Mouse (Mus musculus) urinary bladder, postnatal 4 days (tissue): Measurements from ENCODE around the gene Rragd.
"Not testable (repeated sequence)": the region's sequence is repeated elsewhere in the genome, so short reads cannot be mapped to it uniquely, and the experiment has no call there.

ENCODE experiments used
- DNase-seq, 2 experiments: peaks; one replicate each; pipeline ENCODE4 v3.0.0; 2021 to 2022; ENCODE audit warnings: low spot score in 2 of 2

Rragd gene

DNA sequence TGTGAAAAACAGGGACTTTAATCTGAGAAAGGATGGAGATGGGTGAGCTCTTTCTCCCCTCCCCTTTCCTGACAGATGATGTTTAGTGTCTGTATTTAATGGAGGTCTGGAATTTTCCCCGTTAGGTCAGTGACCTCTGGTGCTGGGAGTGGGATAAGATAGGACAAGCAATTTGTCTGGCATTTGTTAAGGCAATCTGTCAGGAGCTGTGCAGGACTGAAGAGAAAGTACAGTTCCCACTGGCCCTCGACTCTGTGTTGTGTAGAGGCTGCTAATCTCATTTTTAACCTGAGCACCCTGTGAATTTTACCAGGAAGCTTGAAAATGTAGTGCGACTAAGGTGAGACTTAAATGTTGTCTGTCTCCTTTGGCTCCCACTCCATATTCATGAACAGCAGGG is 2.8 kb downstream of the Rragd start:
- no peak for DNase-seq

DNA sequence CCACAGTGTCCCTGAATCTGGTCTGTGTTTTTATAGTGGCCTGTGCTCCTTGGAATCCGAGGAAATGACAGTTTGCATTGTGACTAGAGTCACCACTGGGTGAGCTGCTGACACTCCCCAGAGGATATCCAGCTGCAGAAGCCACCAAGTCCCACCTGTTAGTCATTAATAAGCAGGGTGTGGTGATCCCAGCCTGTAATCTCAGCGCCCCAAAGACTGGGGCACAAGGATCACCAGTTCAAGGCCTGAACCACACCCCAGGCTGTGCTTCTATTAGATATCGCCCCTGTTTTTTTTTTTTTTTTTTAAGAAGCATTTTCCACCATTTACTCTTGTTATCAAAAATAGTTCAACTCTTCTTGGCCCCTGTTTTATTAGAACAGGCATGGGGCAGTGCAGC is 4.2 kb downstream of the Rragd start:
- no peak for DNase-seq

GRCm38 (mm10) chr4:32989346-32989745 is 6.5 kb downstream of the Rragd start:
- DNase-seq = no peak

GRCm38 (mm10) chr4:32994168-32994567 is 11.3 kb downstream of the Rragd start:
- DNase-seq = no peak

DNA sequence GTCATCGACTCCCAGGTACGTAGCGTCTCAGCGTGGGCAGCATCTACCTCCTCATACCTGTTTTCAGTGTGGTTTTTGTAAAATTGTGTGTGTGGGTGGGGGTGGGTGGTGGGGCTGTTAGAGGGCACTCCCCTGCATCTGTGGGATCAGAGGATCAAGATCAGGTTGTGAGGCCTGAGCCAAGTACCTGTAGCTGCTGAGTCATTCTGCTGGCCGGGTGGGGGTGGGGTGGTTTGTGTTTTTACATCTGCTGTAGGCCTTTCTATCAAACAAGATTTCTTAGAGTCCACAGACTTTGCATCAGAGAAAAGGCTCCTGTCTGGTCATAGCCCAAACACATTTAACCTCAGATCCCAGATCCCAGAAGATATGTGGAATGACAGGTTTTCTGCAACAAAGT is 13.2 kb downstream of the Rragd start:
- no peak for DNase-seq

- DNase-seq = no peak
Measured at GRCm38 (mm10) chr4:32997571-32997970, 14.7 kb downstream of the Rragd start.

GRCm38 (mm10) chr4:32998996-32999395 is 16.2 kb downstream of the Rragd start:
- DNase-seq = no peak

- no peak for DNase-seq
Measured at GRCm38 (mm10) chr4:33002081-33002480, 19.2 kb downstream of the Rragd start.

- DNase-seq = not testable (repeated sequence)
Measured at GRCm38 (mm10) chr4:33005595-33006470, 23.0 kb downstream of the Rragd start.

GRCm38 (mm10) chr4:33006844-33007243 is 24.0 kb downstream of the Rragd start:
- no peak for DNase-seq

- no peak for DNase-seq
Measured at GRCm38 (mm10) chr4:33007443-33008217, 24.8 kb downstream of the Rragd start.

- no peak for DNase-seq
Measured at GRCm38 (mm10) chr4:33010078-33010477, 27.2 kb downstream of the Rragd start.

DNA sequence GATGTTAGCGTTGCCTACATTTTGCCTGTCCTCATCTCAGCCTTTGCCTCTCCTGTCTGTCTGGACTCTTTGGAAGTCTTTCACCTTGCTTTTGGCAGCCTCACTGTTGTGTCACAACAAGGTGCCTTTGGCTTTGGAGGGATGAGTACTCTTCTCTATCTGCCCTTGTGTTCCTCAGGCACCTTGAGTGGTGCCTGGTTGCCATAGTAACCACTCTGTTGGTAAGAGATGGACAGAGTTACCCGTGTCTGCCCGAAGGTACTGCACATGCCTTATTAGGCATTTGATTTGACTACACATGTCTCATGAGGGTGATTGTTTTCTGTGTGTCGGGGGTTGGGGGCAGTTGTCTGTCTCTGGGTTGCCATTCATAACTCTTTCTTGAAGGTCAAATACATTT is 29.6 kb downstream of the Rragd start:
- no peak for DNase-seq

GRCm38 (mm10) chr4:33018361-33018999 is 35.6 kb downstream of the Rragd start:
- DNase-seq = peak; percentile 62 to 86

DNA sequence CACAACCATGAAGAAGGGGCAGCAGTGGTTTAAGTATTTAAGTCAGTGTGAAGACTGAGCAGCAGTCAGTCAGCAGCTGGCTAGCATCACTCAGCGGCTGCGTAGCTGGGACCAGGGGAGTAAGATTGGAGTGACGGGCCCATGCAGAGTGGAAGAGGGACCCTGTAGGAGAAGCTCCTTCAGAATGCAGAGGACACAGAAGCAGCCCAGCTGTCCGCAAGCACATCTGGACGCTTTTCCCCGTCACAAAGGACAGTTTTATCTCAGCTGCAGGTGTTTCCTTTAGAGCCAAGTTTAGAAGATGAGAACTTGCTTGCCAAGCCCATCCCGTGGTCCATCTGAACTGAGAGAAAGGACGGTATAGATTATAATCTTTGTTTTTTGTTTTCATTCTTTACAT is 41.6 kb downstream of the Rragd start:
- no peak for DNase-seq

DNA sequence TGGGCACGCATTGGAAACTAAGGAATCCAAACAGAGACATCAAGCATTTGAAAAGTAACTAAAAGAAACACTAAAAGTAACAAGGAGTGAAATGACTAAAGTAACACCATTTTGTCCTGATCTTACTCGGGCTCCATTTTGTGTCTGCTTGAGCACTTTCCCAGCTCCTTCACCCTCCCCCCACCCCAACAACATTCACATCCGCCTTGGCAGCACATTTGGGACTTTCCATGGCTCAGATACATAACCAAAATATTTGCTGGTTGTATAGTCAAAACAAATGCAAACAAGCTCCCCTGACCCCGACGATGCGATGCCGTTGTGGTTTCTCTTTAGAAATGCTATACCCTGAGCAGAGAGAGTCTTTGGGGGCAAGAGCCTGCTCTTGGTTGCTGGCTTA is 46.3 kb downstream of the Rragd start:
- no peak for DNase-seq

DNA sequence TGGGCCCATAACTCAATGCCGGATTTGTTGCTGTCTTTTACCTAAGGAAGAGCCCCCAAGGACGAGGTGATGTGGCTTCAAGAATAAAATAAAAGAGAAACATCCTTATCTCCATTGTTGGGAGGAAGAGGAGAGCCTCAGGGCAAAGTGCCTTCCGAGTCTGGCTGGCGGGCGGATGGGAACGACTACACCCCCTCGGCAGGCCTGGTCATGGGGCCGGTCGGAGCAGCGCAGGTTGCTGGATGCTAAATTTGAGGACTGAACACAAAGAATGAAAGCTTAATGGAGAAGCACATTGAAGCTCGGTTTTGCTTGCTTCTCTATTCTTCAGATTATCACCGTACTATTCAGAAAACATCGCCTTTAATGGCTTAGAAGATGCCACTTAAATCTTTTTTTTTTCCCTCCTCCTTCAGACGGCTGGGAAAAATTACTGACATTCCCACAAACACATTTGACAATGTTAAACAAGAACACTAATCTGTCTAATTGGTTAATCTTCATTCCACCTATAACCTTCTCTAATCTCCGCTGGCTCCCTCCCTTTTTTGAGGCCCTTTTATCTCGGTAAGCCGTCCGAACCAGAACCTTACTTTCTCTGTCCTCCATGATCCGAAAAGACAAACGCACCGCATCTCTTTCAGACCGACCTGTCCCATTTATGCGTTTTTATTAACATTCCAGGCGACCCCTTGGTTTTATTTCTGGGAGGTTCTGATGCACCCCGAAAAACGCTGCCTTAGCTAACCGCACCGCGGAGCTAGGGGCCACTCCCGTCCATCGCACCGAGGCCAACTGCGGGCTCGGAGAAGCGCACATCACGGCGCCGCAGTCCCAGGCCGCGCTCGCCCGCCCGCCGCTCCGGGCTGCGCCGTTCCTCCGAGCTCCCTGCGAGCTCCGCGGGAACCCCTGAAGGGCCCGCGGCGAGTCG is 47.7 kb downstream of the Rragd start:
- no peak for DNase-seq

DNA sequence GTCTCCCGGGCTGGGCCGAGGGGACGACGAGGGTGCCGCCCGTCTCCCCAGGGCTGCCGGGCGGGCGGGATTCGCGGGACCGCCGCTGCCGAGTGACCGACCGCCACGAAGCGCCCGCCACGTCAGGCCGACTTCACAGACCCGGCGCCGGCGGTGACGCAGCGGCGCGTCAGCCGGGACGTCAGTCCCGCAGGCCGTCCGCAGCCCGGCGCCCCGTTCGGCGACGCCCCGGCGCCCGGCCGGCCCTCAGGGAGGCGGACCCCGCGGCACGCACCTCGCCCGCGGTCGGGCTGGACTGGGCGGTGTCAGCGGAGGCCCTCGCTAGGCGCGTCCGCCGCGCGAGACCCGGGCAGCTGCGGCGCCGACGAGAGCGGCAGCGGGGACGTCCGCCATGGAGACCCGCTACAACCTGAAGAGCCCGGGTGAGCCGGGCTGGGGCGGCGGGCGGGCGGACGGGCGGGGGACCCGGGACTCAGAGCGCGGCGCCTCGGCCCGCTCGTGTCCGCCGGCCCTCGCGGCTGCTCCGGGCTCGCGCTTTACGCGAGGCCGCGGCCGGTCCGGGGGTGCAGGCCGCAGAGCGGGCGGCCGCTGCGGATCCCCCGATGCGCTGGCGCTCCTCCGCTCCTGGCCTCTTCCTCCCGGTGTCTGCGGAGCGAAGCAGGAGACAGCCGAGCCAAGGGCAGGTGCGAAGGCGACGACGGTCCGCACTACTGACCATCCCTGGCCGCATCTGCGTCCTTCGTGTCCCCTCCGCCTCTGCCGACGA is 48.5 kb downstream of the Rragd start, which contains the start of gene Ube2j1:
Ube2j1 (plus strand) TSS at position 222 of the 766 bp plus-strand sequence.
- peak; percentile 89 for DNase-seq

DNA sequence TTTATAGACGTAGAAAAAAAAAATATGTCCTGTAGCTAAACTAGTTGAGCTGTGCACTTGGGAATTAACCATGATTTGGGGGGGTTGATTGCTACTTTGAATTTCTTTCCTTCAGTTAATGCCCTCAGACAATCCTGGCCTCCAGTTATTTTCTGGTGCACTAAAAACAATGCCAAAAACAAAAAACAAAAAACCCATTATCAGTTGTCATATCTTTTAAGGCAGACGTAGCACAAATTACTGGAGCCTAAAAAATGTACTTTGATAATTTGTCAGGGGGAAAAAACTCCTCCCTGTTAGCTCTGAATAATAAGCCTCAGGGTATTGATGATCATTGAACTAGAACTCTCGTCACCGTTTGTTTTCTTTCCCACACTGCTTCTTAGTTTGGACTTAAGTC is 49.2 kb downstream of the Rragd start:
- no peak for DNase-seq

DNA sequence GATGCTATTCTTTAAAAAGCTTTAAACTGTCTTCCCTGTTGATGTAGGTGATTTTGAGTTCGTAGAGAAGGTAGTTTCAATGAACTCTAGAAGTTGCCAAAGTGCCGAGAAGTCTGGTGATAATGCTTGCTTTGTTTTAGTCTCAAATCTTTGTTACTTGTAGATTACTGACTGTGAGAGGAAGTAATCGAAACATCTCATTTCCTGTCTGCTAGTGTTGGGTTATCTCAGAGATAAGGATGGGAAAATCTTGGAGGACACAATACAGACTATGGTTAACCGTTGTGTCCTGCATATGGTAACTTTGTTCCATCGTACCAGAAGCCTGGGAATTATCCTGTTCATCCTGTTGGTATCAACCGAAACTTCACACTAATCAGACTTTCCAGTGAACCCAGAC is 50.7 kb downstream of the Rragd start:
- no peak for DNase-seq

- no peak for DNase-seq
Measured at GRCm38 (mm10) chr4:33039826-33040225, 57.0 kb downstream of the Rragd start.
